Mouse (Mus musculus): ENCODE measurements at regions not wholly inside any gene's neighbourhood (a gene's known extent, or its start where the extent isn't known, plus 50 kb on each side); places are given as distances from the start of the nearest gene placed in this dataset.

GRCm38 (mm10) chr16:53130677-53131076 lies 676.8 kb upstream of the Alcam start:
- TF ChIP-seq POLR2A (IDR thresholded peaks at IDR 0.05; ENCODE audit: insufficient read depth, low read length): no peak
- TF ChIP-seq CTCF (IDR thresholded peaks at IDR 0.05; ENCODE audit: low read depth, low read length): no peak
- no peak for TF ChIP-seq EP300 (IDR thresholded peaks at IDR 0.05; ENCODE audit: insufficient read depth, low read depth, low read length)
